Mouse (Mus musculus) gonadal fat pad, adult 2 months (tissue): ENCODE measurements around the gene Pax3. TPM values are rescaled to one million over a fixed set of nuclear protein-coding genes. Genes with fewer than 3 reads are reported as not detected.

Experiments used
- DNase-seq: peaks from one replicate; pipeline ENCODE4 v3.0.0-alpha.2; 2012; ENCODE audit warnings: low read depth
- polyA plus RNA-seq: library from polyadenylated mRNA; depleted of rRNA; stranded (reverse); fragments of >200 nt; gene quantifications from 2 replicates; pipeline ENCODE4 v1.2.3, GENCODE M21; 2012

Gene Pax3
- polyA plus RNA-seq, 1 experiment, result not detected

DNA sequence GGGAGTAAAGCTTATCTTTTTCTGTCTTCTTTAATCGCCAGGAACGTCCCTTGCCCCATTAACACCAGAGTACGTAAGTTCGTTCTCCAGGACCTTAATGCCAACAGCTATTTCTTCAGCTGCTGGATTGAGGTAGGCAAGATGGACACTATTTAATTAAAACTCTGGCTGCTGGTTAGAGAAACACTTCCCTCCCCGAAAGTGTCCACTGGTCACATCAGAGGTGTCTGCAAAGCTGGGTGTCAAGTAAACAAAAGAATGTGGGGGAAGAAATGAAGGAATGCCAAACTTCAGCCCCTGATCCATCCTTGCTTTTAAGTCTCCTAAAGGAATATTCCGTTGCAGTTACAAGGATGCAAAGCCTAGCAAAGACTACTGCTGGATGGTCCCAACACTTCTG, 24.6 kb downstream of the Pax3 start:
- DNase-seq, result no peak

DNA sequence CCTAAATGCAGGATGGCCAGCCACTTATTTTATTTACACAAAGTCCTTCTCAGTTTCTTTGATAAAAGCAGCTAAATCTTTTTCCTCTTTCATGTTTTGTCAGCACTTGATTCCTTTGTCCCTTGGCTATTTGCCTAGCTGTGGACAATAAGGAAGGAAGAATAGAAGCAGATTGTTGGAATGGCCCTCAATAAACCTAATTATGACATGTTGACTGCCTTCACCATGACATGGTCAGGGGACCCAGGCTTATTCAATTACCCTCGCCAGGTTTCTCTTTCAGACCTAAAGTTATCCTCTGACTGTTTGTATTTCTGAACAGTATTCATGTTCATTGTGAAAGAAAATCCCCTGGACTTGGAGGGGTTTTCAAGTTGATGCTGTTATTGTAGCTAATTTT, 25.3 kb downstream of the Pax3 start:
- no peak for DNase-seq

- no peak for DNase-seq
Observed at GRCm38 (mm10) chr1:78170771-78171170, 26.2 kb downstream of the Pax3 start.

DNA sequence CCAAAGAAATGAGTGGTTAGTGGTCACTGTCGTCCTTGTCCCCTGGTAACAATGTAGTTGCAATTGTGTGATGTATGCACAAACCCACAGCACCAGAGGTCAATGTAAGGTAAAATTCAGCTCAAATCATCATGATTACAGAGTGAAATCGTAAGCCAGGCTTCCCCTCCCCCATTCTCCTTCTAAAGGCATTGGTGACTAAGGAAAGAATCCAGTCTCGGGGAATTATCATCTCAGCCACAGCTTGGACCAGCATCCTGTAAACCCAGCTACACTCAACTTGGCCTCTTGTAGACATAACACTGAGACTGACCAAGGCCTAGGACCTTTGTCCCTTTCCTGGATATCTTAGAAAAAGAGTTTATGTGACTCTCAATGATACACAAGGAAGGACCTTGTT, 28.1 kb downstream of the Pax3 start:
- no peak for DNase-seq

DNA sequence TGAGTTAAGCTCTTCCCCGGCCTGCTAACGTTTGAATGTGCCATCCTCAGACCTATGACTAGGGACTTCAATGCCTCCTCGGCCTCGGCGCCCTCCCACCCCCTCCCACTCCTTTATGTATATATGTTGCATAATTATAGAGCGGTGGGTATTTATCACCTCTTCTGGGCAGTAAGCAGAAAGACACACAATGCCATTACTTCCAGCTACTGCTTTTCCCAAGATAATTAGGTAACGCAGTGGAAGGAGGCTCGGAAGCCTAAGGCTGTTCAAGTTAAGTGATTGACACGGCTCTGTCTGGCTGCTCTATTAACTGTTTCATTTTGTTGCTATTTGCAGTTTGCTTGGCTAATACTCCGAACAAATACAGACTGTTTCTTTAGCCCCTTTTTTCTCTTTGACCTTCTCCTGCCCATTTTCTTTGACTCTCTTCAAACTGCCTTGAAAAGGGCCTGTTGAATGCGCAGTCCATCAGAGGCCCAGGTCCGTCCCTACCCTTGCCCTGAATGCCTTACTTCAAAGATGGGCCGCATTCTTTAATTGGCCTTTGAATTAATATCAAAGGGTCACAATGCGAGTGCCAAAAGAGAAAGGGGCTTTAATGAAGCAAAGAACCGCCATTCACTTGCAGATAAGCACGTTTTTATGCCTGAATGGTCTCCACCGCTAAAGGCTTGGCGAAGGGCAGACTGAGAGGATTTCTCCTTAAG, 29.2 kb downstream of the Pax3 start:
- DNase-seq, result no peak

DNA sequence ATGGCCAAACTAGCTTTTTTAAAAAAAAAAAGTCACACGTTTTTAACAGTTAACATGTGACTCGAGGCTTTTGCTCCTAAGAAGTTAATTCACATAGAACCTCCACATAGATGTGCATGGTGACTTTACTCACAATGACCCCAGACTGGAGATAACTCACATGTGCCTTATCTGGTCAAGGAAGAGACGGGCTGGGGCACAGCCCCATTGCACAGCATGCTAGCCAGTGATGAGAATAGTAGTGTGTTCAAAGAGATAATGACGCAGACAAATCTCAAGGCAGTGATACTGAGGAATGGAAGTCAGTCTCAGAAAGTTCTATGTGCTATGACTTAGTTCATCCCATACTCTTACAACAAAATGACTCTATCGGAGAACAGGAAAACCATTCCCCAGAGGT, 35.2 kb downstream of the Pax3 start:
- no peak for DNase-seq

DNA sequence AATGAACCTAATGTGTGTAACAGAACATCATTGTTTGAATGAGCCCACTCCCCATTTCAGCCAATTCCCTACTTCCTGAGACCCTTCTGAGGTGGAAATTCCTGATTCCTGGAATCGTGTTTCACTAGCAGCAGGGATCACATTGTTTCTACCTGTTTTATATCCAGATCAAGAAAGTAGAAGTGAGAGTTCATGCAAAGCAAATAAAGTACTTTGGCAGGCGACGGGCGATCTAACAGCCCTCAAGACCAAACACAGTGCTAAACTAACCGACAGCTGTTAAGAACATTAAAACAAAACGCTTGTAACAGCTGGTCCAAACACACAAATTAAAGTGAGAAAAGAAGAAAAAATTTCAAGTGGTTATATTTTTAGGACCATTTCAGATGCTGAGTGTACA, 39.0 kb downstream of the Pax3 start:
- DNase-seq, result no peak

DNA sequence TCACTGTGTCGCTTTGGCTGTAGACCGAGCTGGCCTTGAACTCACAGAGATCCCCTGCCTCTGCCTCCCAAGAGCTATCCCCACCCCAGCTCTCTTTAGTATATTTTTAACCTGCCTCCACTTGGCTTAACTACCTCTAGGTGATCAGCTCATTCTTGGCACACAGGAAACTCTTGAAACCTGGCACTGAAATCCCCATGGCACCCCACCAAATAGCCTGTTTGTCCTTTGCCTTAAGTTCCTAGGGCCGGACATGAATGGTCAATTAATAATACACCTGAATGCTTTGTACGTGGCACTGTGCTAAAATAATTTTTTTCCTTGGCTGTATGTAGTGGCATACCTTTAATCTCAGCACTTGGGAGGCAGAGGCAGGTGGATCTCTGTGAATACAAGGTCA, 41.1 kb downstream of the Pax3 start:
- DNase-seq, result no peak

DNA sequence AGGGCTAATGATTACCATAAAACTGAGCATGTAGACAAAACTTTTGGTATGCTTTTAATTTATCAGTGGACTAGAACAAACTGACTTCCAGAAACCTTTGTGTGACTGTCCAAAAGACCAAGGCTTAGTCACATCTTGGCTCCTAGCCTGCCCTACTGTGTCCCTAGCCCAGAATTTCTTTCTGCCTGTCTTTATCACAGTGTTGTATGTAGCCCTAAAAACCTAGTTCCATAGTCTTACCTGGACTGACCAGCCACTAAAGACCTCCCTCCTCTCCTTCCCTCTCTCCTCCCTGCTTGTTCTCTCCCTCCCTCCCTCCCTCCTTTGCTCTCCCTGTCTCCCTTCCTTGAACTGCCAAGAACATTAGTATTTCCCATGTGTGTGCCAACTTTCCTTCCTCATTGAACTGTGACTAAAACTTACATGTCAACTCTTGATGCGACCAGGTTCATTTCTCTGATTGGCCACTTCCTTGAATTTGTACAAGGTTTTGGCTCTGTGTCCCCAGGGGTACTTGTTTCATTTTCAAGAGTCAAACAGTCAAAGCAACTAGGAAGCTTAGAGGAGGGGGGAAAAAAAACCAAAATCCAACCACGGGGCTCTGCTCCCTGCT, 48.8 kb downstream of the Pax3 start:
- DNase-seq, result no peak

DNA sequence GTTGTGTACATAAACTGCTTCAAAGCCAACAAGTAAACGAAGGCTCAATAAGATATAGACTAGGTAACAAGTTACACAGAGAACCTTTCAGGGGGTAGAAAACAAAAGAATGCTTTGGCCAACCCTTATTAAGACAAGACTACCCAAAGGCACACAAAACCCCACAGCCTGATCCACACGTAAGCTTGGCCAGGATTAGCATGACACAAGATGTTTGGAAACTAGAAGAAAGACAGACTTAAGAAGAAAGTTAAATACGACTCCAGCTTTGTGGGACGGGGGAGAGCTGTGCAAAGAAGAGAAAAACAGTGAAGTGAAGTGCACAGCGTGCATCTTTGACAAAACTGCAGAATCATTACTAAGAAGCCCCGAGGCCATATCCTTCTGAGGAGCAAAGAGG, 53.5 kb downstream of the Pax3 start:
- DNase-seq, result no peak

GRCm38 (mm10) chr1:78142912-78143311, 54.0 kb downstream of the Pax3 start:
- no peak for DNase-seq

- DNase-seq, result no peak
Observed at GRCm38 (mm10) chr1:78141741-78142501, 55.0 kb downstream of the Pax3 start.

DNA sequence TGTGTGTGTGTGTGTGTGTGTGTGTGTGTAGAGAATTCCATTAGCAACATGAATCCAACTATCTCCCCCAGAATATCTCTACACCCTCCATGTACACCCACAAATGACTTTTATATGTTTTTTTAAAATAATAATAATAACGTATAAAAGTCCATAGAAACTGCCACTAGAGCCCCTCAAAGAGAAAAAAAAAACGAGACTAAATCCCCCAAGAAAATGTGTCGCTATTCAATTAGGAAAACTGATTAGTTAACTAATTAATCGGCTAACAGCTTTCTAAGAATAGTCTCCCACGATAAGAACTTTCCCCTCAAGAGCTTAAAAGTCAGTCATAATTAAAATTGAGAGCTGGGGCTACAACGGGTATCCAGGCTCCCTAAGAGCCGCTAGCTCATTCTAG, 55.6 kb downstream of the Pax3 start:
- no peak for DNase-seq

DNA sequence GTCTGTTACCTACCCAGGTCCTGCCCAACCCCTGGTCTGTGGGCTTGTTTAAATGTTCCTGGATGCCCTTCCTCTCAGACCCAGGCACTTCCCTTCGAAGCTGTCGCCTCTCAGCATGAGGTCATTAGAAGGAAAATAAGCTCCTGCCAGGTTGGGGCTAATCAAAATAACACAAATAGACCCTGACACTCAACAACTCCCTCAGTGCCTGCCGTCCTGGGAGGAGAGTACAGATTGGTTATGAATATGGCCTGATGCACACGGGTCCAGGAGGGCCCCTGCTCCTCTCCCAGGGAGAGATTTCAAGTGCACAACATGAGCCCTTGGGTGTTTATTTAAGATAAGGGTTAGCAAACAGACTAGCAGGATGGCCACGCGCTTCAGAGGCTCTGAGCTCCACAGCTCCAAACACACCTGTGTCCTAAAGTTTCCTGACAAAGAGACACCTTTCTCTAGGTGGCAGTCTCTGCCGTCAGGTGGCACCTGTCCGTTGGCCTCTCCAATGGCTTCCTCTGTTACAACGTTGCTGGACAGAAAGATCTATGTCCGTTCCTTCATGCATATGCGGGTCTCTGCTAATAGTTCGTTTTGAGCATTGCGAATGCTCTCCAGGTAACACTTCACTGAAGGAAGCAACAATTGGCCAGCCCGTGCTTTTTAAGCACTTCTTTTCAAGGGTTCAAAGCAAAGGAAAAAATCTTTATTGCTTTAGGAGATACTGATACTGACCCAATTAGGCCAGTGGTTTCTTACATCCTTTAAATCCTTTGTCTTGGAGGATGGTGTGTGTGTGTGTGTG, 56.2 kb downstream of the Pax3 start:
- no peak for DNase-seq

DNA sequence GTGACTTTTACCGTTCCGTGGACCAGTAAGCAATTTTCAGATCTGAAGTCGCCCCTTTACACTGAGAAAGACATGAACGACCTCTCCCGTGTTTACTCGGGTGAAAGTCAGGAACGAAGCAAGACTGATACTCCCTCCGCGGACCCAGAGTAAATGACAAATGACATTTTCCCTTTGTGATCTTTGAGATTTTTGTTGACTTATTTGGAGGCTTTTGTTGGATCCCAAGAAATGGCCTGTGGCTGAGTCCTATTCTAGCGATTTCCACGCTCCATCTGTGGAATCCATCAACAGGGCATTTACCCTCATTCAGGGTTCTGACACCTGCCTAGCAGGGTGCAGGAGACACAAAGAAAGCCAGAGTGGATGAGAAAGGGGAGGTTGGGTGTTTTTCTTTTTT, 57.6 kb downstream of the Pax3 start:
- DNase-seq, result no peak

DNA sequence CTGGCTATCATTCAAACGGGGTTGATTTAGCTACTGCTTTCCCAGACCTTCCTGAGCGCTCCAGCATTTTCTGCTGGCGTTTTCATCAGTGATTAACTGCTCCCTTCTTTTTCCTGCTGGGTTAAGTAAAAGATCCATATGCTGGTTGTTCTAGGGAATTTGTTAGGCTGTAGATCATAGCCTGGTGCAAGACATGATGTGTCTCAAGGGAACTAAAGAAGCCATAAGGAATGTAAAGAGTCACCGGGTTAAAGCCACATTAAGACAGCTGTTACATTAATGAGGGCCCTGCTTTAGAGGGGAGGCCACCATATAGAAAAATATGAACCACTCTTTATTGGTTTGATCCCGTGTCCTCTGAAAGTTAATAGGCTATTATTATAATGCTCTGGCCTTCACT, 67.7 kb downstream of the Pax3 start:
- no peak for DNase-seq

DNA sequence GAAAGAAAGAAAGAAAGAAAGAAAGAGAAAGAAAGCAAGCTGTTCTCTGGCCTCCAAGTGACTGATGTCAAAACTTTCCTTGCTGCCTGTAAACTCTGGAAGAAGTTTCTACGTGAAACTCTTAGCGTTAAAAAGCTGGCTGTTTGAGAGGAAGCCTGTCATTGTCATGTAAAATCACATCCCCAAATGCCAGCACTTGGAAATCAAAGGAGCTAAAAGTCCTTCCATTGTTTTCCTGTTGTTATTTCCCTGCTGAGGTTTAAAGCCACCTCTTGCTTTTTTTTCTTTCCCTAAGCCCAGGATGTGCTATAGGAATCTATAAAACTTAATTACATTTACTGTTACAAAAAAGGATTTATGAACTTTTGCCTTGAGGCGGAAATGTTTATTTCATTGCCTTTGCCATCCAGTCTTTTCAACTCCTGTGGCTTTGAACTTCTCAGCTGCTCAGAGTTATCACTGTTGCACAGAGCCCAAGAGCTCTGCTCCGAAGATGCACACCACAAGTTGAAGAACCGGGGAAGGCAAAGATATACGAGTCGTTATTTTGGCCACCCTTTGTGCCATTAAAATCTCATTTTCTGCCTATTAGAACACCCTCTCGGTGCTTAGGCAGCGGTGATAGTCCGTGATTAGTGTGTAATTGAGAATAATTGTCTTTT, 76.9 kb downstream of the Pax3 start:
- no peak for DNase-seq

DNA sequence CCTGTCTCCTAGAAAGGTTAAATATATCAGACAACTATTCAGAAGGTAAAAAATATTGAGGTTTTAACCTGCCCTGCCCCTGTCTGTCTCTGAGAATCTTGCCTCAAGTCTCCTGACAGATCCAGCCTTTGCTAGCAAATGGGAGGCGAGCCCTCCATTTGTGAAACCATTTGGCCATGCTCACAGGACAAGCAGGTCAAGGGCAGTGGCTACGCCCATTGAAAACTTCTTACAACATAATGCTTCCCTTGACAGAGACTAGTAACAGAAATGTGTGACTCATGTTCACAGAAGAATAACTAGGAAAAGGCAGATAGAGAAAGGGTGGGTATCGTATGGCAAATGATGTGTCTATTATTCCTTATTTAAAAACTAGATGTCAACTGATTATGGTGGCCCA, 80.9 kb downstream of the Pax3 start:
- no peak for DNase-seq

- no peak for DNase-seq
Observed at GRCm38 (mm10) chr1:78110311-78110710, 86.6 kb downstream of the Pax3 start.

DNA sequence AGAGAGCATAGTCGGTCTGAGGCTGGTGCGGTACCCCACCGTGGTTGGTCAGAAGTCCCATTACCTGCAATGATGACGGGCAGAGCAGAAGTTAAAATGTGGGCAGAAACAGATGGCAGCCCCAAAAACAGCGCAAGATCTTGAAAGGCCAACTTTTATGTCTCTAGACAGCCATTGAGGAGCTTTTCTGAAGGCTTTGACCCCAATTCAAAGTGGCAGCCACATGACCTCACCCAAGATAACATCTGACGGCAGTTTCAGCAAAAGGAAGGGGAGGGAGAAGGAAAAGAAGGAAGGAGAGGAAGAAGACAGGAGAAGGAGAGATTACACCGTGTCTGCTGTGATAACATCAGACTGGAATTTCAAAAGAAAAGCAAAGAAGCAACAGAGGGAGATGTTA, 93.4 kb downstream of the Pax3 start:
- no peak for DNase-seq

- no peak for DNase-seq
Observed at GRCm38 (mm10) chr1:78093619-78094018, 103.3 kb downstream of the Pax3 start.

DNA sequence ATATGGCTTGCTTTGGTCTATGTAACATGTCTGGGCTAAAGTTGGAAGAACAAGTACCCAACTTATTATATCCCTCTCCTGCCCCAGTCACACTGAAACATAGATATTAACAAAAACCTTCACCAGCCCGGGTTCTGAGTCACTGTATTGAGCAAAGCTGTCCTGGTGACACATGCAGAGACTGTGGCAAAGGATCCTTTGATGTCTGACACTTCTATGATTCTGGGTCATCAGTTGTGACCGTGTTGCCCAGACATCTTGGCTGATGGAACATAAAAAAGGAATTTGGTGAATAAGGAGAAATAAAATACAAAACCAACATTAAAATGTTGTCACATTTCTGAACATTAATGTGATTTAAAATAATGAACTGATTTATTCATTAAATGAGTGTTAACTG, 108.3 kb downstream of the Pax3 start:
- DNase-seq, result no peak
